Mouse (Mus musculus): ENCODE results near the gene Uggt1.

DNA sequence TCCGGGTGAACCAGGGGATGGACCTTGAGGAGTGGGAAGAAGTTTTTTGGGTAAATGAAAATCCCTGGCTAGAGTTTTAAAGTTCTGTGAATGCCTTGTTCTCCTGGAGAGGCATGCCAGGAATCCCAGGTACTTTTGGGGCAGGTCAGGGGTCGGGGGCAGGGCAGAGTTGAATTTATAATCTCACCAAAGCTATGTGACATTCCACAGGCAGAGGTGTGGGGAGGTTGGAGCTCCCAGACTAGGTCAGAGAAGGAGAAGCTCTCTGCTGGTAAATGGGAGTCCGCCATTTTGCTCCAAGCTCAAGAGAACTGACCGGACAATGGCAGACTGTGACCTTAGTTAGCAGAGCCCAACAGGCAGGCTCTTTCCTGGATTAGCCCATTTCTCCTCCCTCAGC is 125.1 kb downstream of the Uggt1 start:
- TF ChIP-seq CTCF (IDR thresholded peaks at IDR 0.05) (no peak), EP300 (IDR thresholded peaks at IDR 0.05) (no peak)

All from lung, postnatal 0 days (tissue).